Mouse (Mus musculus) ES-E14 (cell line): ENCODE results near the gene Lancl2. TPM values are rescaled to one million over a fixed set of nuclear protein-coding genes. Genes with fewer than 3 reads are reported as not detected.

ENCODE experiments used
- DNase-seq: peaks from one replicate; pipeline ENCODE4 v3.0.0-alpha.2; 2013; ENCODE audit warnings: low read depth, low spot score
- H3K27ac ChIP-seq: 2 replicates; pipeline ENCODE4 v1.5.1; 2012; ENCODE audit warnings: low read depth, mild to moderate bottlenecking, low read length, moderate library complexity, mixed read lengths; ENCODE audit not compliant: poor library complexity, insufficient read depth, severe bottlenecking
- H3K36me3 ChIP-seq: 2 replicates; pipeline ENCODE4 v1.6.1; 2012; ENCODE audit warnings: mild to moderate bottlenecking, low read length, moderate library complexity, mixed read lengths; ENCODE audit not compliant: control insufficient read depth, poor library complexity, insufficient read depth, severe bottlenecking
- H3K4me1 ChIP-seq, 2 experiments: fragments of 150-350 bp in 1 of 2; sonication (generic) in 1 of 2; 2 replicates each; pipeline ENCODE4 v1.6.1; 2012; ENCODE audit warnings: low read length in 2 of 2, mild to moderate bottlenecking in 1 of 2, mixed read lengths in 1 of 2; ENCODE audit not compliant: control insufficient read depth in 2 of 2, insufficient read depth in 2 of 2, poor library complexity in 1 of 2
- H3K4me3 ChIP-seq, 2 experiments: fragments of 150-350 bp in 1 of 2; sonication (generic) in 1 of 2; 2 replicates each; pipeline ENCODE4 v1.5.1; 2012; ENCODE audit warnings: low read length in 2 of 2, low read depth in 1 of 2, mild to moderate bottlenecking in 1 of 2, mixed read lengths in 1 of 2; ENCODE audit not compliant: insufficient read depth in 1 of 2, poor library complexity in 1 of 2, severe bottlenecking in 1 of 2
- H3K9ac ChIP-seq: 2 replicates; pipeline ENCODE4 v1.6.1; 2012; ENCODE audit warnings: low read depth, mild to moderate bottlenecking, low read length, mixed read lengths; ENCODE audit not compliant: poor library complexity, insufficient read depth, severe bottlenecking
- H3K9me3 ChIP-seq: fragments of 150-350 bp; sonication (generic); 2 replicates; pipeline ENCODE4 v1.6.1; 2012; ENCODE audit warnings: low read depth, mild to moderate bottlenecking, low read length; ENCODE audit not compliant: control insufficient read depth, insufficient read depth
- CHD2 ChIP-seq: IDR thresholded peaks from 2 replicates; pipeline ENCODE4 v1.6.1; 2014; ENCODE audit warnings: mild to moderate bottlenecking, low read depth, low read length, inconsistent platforms
- HCFC1 ChIP-seq: IDR thresholded peaks from 2 replicates; pipeline ENCODE4 v1.6.1; 2012; ENCODE audit warnings: low read length, inconsistent platforms, borderline replicate concordance; ENCODE audit not compliant: insufficient read depth
- MAFK ChIP-seq: IDR thresholded peaks from 2 replicates; pipeline ENCODE4 v1.6.1; 2014; ENCODE audit warnings: mild to moderate bottlenecking, low read depth, low read length, inconsistent platforms; ENCODE audit not compliant: insufficient read depth
- ZC3H11A ChIP-seq: IDR thresholded peaks from 2 replicates; pipeline ENCODE4 v1.6.1; 2012; ENCODE audit warnings: low read depth, mild to moderate bottlenecking, inconsistent platforms, low read length, borderline replicate concordance
- ZNF384 ChIP-seq: IDR thresholded peaks from 2 replicates; pipeline ENCODE4 v1.6.1; 2012; ENCODE audit warnings: low read depth, low read length, inconsistent platforms
- in situ Hi-C, 2 experiments: fragments of 600-800 bp; cut with MboI; formaldehyde crosslinking; loops; one replicate each; pipeline ENCODE4 v1.15.1; 2025; ENCODE audit warnings: low sequenced_read_pairs in 2 of 2, inconsistent platforms in 1 of 2; ENCODE audit not compliant: unreplicated experiment in 2 of 2
- total RNA-seq: library from RNA; depleted of rRNA; stranded (reverse); fragments of 300-350 nt; gene quantifications from 2 replicates; pipeline ENCODE4 v1.2.3, GENCODE M21; 2012

Lancl2 gene
- total RNA-seq, 1 experiment, result 13.6 TPM

GRCm38 (mm10) chr6:57744974-57745747 is 42.8 kb downstream of the Lancl2 start:
- Histone ChIP-seq H3K9ac (no peak overlapping the region), H3K9me3 (no peaks in the 10 kb centered on the region), H3K36me3 (no peaks in the 10 kb centered on the region), H3K4me1 (no peaks in the 10 kb centered on the region; a peak in 1 of 4 replicates), H3K27ac (no peak overlapping the region), H3K4me3 (no peak overlapping the region)
- in situ Hi-C loops, result no loop called here
- no peak for DNase-seq
- no peak for TF ChIP-seq ZC3H11A
- TF ChIP-seq ZNF384, result no peak
- TF ChIP-seq MAFK, result no peak

GRCm38 (mm10) chr6:57745748-57746129 is 43.4 kb downstream of the Lancl2 start:
- Histone ChIP-seq H3K27ac (no peak overlapping the region), H3K4me1 (no peaks in the 10 kb centered on the region; a peak in 1 of 4 replicates), H3K9ac (no peak overlapping the region), H3K4me3 (no peak overlapping the region), H3K36me3 (no peaks in the 10 kb centered on the region), H3K9me3 (no peaks in the 10 kb centered on the region)
- DNase-seq, result no peak
- no peak for TF ChIP-seq CHD2
- TF ChIP-seq HCFC1, result no peak
- no peak for TF ChIP-seq ZNF384
- TF ChIP-seq MAFK, result no peak
- TF ChIP-seq ZC3H11A, result no peak
- in situ Hi-C loops, result no loop called here

- DNase-seq, result no peak
- no peak for TF ChIP-seq ZNF384
- TF ChIP-seq MAFK, result no peak
- no peak for TF ChIP-seq ZC3H11A
- no peak for TF ChIP-seq CHD2
- no peak for TF ChIP-seq HCFC1
- H3K9ac ChIP-seq, result no peak overlapping the region
- no peak overlapping the region for H3K27ac ChIP-seq
- no peaks in the 10 kb centered on the region for H3K36me3 ChIP-seq
- H3K4me1 ChIP-seq, result no peaks in the 10 kb centered on the region; a peak in 1 of 4 replicates
- no peaks in the 10 kb centered on the region for H3K9me3 ChIP-seq
- no peak overlapping the region for H3K4me3 ChIP-seq
- in situ Hi-C loops, result no loop called here
These were observed 51.8 kb downstream of the Lancl2 start for GRCm38 (mm10) chr6:57753962-57754759.

- in situ Hi-C loops, result no loop called here
- Histone ChIP-seq H3K4me3 (no peak overlapping the region), H3K9me3 (no peaks in the 10 kb centered on the region), H3K4me1 (no peaks in the 10 kb centered on the region), H3K36me3 (no peaks in the 10 kb centered on the region), H3K27ac (no peak overlapping the region), H3K9ac (no peak overlapping the region)
- no peak for DNase-seq
- TF ChIP-seq ZNF384 (no peak), ZC3H11A (no peak), CHD2 (no peak), HCFC1 (no peak), MAFK (no peak)
These were observed 60.7 kb downstream of the Lancl2 start for GRCm38 (mm10) chr6:57763054-57763453.
